8 mouse cellular contexts compared by ENCODE assay signal in genomic region chr9:44407752-44408097, GRCm38 (mm10). TPM values are rescaled to one million over a fixed set of nuclear protein-coding genes. Genes with fewer than 3 reads are reported as not detected.
DNase-seq lines count a peak whose midpoint lies in the region; ATAC-seq and TF ChIP-seq lines count a peak whose summit lies in the region.

No protein-coding gene starts in this region.

- peaks cover 12% of the 10 kb centered on the region for H3K36me3 ChIP-seq in heart, adult 2 months (ENCODE audit: control insufficient read depth, insufficient read depth, low read length)
- peaks cover 17% of the 10 kb centered on the region; the same call in 1 of the 2 replicates for H3K36me3 ChIP-seq in forebrain, embryonic 11.5 days (ENCODE audit: control insufficient read depth, insufficient read depth, low read length)
- peaks cover 75% of the 10 kb centered on the region for H3K36me3 ChIP-seq in liver, embryonic 13.5 days

- H3K79me2 ChIP-seq in heart, adult 2 months (replicated peaks; ENCODE audit: control insufficient read depth, insufficient read depth, low read length): no peaks in the 10 kb centered on the region

- TF ChIP-seq POLR2A in heart, adult 2 months (IDR thresholded peaks at IDR 0.05; ENCODE audit: insufficient read depth, low read depth, low read length): no peak

- peak overlapping the region; percentile 79 for H3K4me3 ChIP-seq in heart, adult 2 months
- H3K4me3 ChIP-seq in forebrain, embryonic 11.5 days (ENCODE audit: low read depth, low read length): peak overlapping the region; percentile 84
- H3K4me3 ChIP-seq in liver, embryonic 13.5 days (replicated peaks): peak overlapping the region; percentile 86

- no peaks in the 10 kb centered on the region for H3K27me3 ChIP-seq in heart, adult 2 months (ENCODE audit: control insufficient read depth, insufficient read depth, low read length)
- no peaks in the 10 kb centered on the region for H3K27me3 ChIP-seq in forebrain, embryonic 11.5 days (ENCODE audit: control insufficient read depth, insufficient read depth, low read length)
- H3K27me3 ChIP-seq in liver, embryonic 13.5 days: no peaks in the 10 kb centered on the region

- H3K4me1 ChIP-seq in heart, adult 2 months (ENCODE audit: control insufficient read depth, insufficient read depth, low read length): peaks cover 1% of the 10 kb centered on the region; the same call in 1 of the 2 replicates
- H3K4me1 ChIP-seq in forebrain, embryonic 11.5 days (replicated peaks; ENCODE audit: control insufficient read depth, insufficient read depth, low read length): peaks cover 4% of the 10 kb centered on the region; the same call in 1 of the 2 replicates
- H3K4me1 ChIP-seq in liver, embryonic 13.5 days (replicated peaks): peaks cover 63% of the 10 kb centered on the region

- H3K9ac ChIP-seq in heart, adult 2 months (ENCODE audit: low read depth, low read length): peak overlapping the region; percentile 92
- peak overlapping the region; percentile 84 for H3K9ac ChIP-seq in forebrain, embryonic 11.5 days (ENCODE audit: low read length)
- peak overlapping the region; percentile 90 for H3K9ac ChIP-seq in liver, embryonic 13.5 days

- intact Hi-C loops in heart, adult 2 months (cut with DNase I): no loop called here

- under 1% methylated on average over 24 of the region's 24 CpGs for WGBS in heart, adult 2 months
- under 1% methylated on average over 22 of the region's 24 CpGs for WGBS in forebrain, embryonic 11.5 days
- under 1% methylated on average over 24 of the region's 24 CpGs for WGBS in liver, embryonic 13.5 days (ENCODE audit: insufficient replicate concordance)

- no peak for ATAC-seq in forebrain, embryonic 11.5 days (replicated peaks; ENCODE audit: low FRiP score)
- ATAC-seq in liver, embryonic 13.5 days (ENCODE audit: low read depth): no peak

- peak overlapping the region; percentile 94 for H3K27ac ChIP-seq in heart, adult 2 months
- peak overlapping the region; percentile 86 for H3K27ac ChIP-seq in forebrain, embryonic 11.5 days (ENCODE audit: low read depth, low read length)
- H3K27ac ChIP-seq in liver, embryonic 13.5 days: peak overlapping the region; percentile 89

- no peak for TF ChIP-seq CTCF in heart, adult 2 months (IDR thresholded peaks at IDR 0.05)

- no peak for DNase-seq in heart, adult 2 months
- DNase-seq in heart, postnatal 4 days: no peak
- DNase-seq in 3134 (ENCODE audit: extremely low read depth, insufficient read length, low spot score): peak; percentile 78
- no peak for DNase-seq in forebrain, embryonic 11.5 days (ENCODE audit: low spot score)
- no peak for DNase-seq in liver, embryonic 13.5 days
- DNase-seq in spleen, adult 12 weeks (ENCODE audit: low spot score): no peak
- no peak for DNase-seq in layer of hippocampus, adult 8-10 months (ENCODE audit: low spot score in 2 of 2)
- DNase-seq in natural killer cell, adult 2 months (ENCODE audit: low spot score in 2 of 2): no peak

- peak overlapping the region; percentile 74 for H3K4me2 ChIP-seq in forebrain, embryonic 11.5 days (ENCODE audit: low read depth, low read length, severe bottlenecking)
- peak overlapping the region; percentile 82 for H3K4me2 ChIP-seq in liver, embryonic 13.5 days

- H3K9me3 ChIP-seq in forebrain, embryonic 11.5 days (ENCODE audit: control insufficient read depth, low read length): no peaks in the 10 kb centered on the region
- H3K9me3 ChIP-seq in liver, embryonic 13.5 days (replicated peaks): no peaks in the 10 kb centered on the region

- no peak for TF ChIP-seq EP300 in heart, adult 2 months (IDR thresholded peaks at IDR 0.05; ENCODE audit: insufficient read depth, low read depth, low read length)

RNA-seq across cellular contexts. Expression of gene Trappc4, which starts 0.3 kb away (rescaled TPM):
- total RNA-seq in heart, adult 2 months (2021): 10 to 100 TPM; 34.9 to 36.2 TPM
- polyA plus RNA-seq in heart, adult 2 months (2012; rRNA removed): 28.2 and 39.9 TPM in 2 replicates
- 10 to 100 TPM; 41.4 to 42.4 TPM for total RNA-seq in heart, postnatal 4 days (2021)
- 186 and 188 TPM in 2 replicates for polyA plus RNA-seq in forebrain, embryonic 11.5 days (2014; fragmentation: Nextera tagmentation; extraction: Ambion mirVana)
- 68.3 and 69.4 TPM in 2 replicates for polyA plus RNA-seq in liver, embryonic 13.5 days (2015; fragmentation: Nextera tagmentation; extraction: Ambion mirVana)
- total RNA-seq in layer of hippocampus, adult 8-10 months (2022): 10 to 100 TPM; 63.7 to 73.0 (median 68.9) TPM

RNA-seq across cellular contexts. Expression of gene Rps25, which starts 0.8 kb away (rescaled TPM):
- 100 to 1,000 TPM; 735 to 889 TPM for total RNA-seq in heart, adult 2 months (2021)
- 162 and 268 TPM in 2 replicates for polyA plus RNA-seq in heart, adult 2 months (2012; rRNA removed)
- total RNA-seq in heart, postnatal 4 days (2021): 1,000 to 10,000 TPM; 1,107 to 1,153 TPM
- polyA plus RNA-seq in forebrain, embryonic 11.5 days (2014; fragmentation: Nextera tagmentation; extraction: Ambion mirVana): 1,614 and 1,699 TPM in 2 replicates
- polyA plus RNA-seq in liver, embryonic 13.5 days (2015; fragmentation: Nextera tagmentation; extraction: Ambion mirVana): 1,487 and 1,590 TPM in 2 replicates
- total RNA-seq in layer of hippocampus, adult 8-10 months (2022): 100 to 1,000 TPM; 739 to 859 (median 825) TPM

RNA-seq across cellular contexts. Expression of gene Ccdc84, which starts 10.6 kb away (rescaled TPM):
- 1 to 10 TPM; 5.5 to 5.7 TPM for total RNA-seq in heart, adult 2 months (2021)
- polyA plus RNA-seq in heart, adult 2 months (2012; rRNA removed): 10.5 and 18.1 TPM in 2 replicates
- total RNA-seq in heart, postnatal 4 days (2021): 10 to 100 TPM; 14.3 to 14.7 TPM
- 25.5 and 26.8 TPM in 2 replicates for polyA plus RNA-seq in forebrain, embryonic 11.5 days (2014; fragmentation: Nextera tagmentation; extraction: Ambion mirVana)
- polyA plus RNA-seq in liver, embryonic 13.5 days (2015; fragmentation: Nextera tagmentation; extraction: Ambion mirVana): 13.8 and 16.6 TPM in 2 replicates
- 10 to 100 TPM; 21.1 to 24.9 (median 23.4) TPM for total RNA-seq in layer of hippocampus, adult 8-10 months (2022)

RNA-seq across cellular contexts. Expression of gene Slc37a4, which starts 11.1 kb away (rescaled TPM):
- 10 to 100 TPM; 20.9 to 24.8 TPM for total RNA-seq in heart, adult 2 months (2021)
- polyA plus RNA-seq in heart, adult 2 months (2012; rRNA removed): 38.9 and 62.9 TPM in 2 replicates
- total RNA-seq in heart, postnatal 4 days (2021): 10 to 100 TPM; 21.9 to 26.1 TPM
- polyA plus RNA-seq in forebrain, embryonic 11.5 days (2014; fragmentation: Nextera tagmentation; extraction: Ambion mirVana): 24.8 and 24.9 TPM in 2 replicates
- polyA plus RNA-seq in liver, embryonic 13.5 days (2015; fragmentation: Nextera tagmentation; extraction: Ambion mirVana): 18.4 and 21.3 TPM in 2 replicates
- total RNA-seq in layer of hippocampus, adult 8-10 months (2022): 10 to 100 TPM; 24.0 to 29.5 (median 28.1) TPM

RNA-seq across cellular contexts. Expression of gene Hyou1, which starts 28.4 kb away (rescaled TPM):
- 10 to 100 TPM; 73.9 to 79.6 TPM for total RNA-seq in heart, adult 2 months (2021)
- polyA plus RNA-seq in heart, adult 2 months (2012; rRNA removed): 23.1 and 41.1 TPM in 2 replicates
- total RNA-seq in heart, postnatal 4 days (2021): 10 to 100 TPM; 42.1 to 45.8 TPM
- polyA plus RNA-seq in forebrain, embryonic 11.5 days (2014; fragmentation: Nextera tagmentation; extraction: Ambion mirVana): 32.5 and 35.2 TPM in 2 replicates
- polyA plus RNA-seq in liver, embryonic 13.5 days (2015; fragmentation: Nextera tagmentation; extraction: Ambion mirVana): 15.8 and 19.0 TPM in 2 replicates
- 100 to 1,000 TPM in 3 of 4 experiments, 10 to 100 TPM in 1; 96.8 to 147 (median 121) TPM for total RNA-seq in layer of hippocampus, adult 8-10 months (2022)
